Mouse (Mus musculus) thymus, postnatal 0 days (tissue): ENCODE measurements around the gene Gm49396. TPM values are rescaled to one million over a fixed set of nuclear protein-coding genes. Genes with fewer than 3 reads are reported as not detected.
A peak's percentile ranks its signal among the peaks of the same experiment; 100 is the strongest.

Source experiments
- DNase-seq: peaks from one replicate; pipeline ENCODE4 v3.0.0-alpha.2; 2015; ENCODE audit warnings: low spot score
- polyA plus RNA-seq: library from polyadenylated mRNA; unstranded; fragments of >200 nt; fragmentation: Nextera tagmentation; extraction: Ambion mirVana; gene quantifications from 2 replicates; pipeline ENCODE4 v1.2.1, GENCODE M21; 2015

Gene Gm49396
- polyA plus RNA-seq, 1 experiment from 2014 or later = 9.8 TPM

GRCm38 (mm10) chr7:30586455-30587020, 23.4 kb downstream of the Gm49396 start:
- DNase-seq = no peak

GRCm38 (mm10) chr7:30587842-30588667, 24.9 kb downstream of the Gm49396 start:
- DNase-seq = no peak

- DNase-seq = peak; percentile 90
Measured at GRCm38 (mm10) chr7:30588676-30589434, 25.7 kb downstream of the Gm49396 start, which contains the start of gene Kmt2b. Kmt2b (minus strand) TSS chr7:30588726.

GRCm38 (mm10) chr7:30589435-30590301, 26.5 kb downstream of the Gm49396 start:
- DNase-seq = peak; percentile 80

- no peak for DNase-seq
Measured at GRCm38 (mm10) chr7:30590927-30591604, 27.9 kb downstream of the Gm49396 start.

- DNase-seq = no peak
Measured at GRCm38 (mm10) chr7:30591605-30591951, 28.4 kb downstream of the Gm49396 start.

- no peak for DNase-seq
Measured at GRCm38 (mm10) chr7:30592772-30593423, 29.8 kb downstream of the Gm49396 start.

GRCm38 (mm10) chr7:30593579-30594509, 30.7 kb downstream of the Gm49396 start:
- no peak for DNase-seq

GRCm38 (mm10) chr7:30594510-30595024, 31.4 kb downstream of the Gm49396 start:
- DNase-seq = no peak

GRCm38 (mm10) chr7:30596093-30596492, 32.9 kb downstream of the Gm49396 start:
- DNase-seq = no peak

- DNase-seq = no peak
Measured at GRCm38 (mm10) chr7:30596811-30597210, 33.7 kb downstream of the Gm49396 start.

GRCm38 (mm10) chr7:30598786-30599185, 35.6 kb downstream of the Gm49396 start, which contains the start of gene Zbtb32:
Zbtb32 (minus strand) TSS chr7:30598909.
- no peak for DNase-seq

GRCm38 (mm10) chr7:30599933-30600353, 36.8 kb downstream of the Gm49396 start:
- peak; percentile 79 for DNase-seq

GRCm38 (mm10) chr7:30600651-30601050, 37.5 kb downstream of the Gm49396 start:
- no peak for DNase-seq

- no peak for DNase-seq
Measured at GRCm38 (mm10) chr7:30602583-30602982, 39.4 kb downstream of the Gm49396 start.

- no peak for DNase-seq
Measured at GRCm38 (mm10) chr7:30604424-30604823, 41.3 kb downstream of the Gm49396 start.

- no peak for DNase-seq
Measured at GRCm38 (mm10) chr7:30604944-30605343, 41.8 kb downstream of the Gm49396 start.

GRCm38 (mm10) chr7:30607706-30608309, 44.7 kb downstream of the Gm49396 start:
- DNase-seq = peak; percentile 63
